Mouse (Mus musculus): ENCODE results near the gene Bmi1.

Bmi1 gene

DNA sequence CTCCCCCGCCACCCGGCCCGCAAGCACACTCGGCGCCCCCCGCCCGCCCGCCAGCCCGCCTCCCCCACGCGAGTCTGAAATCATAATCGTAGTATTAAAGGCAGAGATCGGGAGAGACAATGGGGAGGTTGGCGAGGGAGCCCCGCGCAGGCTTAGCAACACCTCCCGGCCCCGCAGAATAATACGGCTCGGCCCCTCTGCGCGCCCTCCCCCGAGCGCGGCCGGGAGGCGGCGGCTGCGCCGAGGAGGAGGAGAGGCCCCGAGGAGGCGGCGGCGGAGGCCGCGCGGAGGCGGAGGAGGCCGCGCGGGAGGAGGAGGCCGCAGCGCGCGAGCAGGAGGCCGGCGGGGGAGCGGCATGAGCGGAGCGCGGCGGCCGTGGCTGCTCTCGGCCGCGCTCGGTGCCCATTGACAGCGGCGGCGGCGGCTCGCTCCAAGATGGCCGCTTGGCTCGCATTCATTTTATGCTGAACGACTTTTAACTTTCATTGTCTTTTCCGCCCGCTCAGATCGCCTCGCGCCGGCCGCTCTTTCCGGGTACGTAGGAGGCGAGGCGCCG is at the start of gene Bmi1:
Gene Bmi1 (plus strand): TSS at position 83 of the 556 bp plus-strand sequence.
- peak; percentile 49 for ATAC-seq (ENCODE audit: insufficient number of reproducible peaks, low FRiP score, low TSS enrichment)

DNA sequence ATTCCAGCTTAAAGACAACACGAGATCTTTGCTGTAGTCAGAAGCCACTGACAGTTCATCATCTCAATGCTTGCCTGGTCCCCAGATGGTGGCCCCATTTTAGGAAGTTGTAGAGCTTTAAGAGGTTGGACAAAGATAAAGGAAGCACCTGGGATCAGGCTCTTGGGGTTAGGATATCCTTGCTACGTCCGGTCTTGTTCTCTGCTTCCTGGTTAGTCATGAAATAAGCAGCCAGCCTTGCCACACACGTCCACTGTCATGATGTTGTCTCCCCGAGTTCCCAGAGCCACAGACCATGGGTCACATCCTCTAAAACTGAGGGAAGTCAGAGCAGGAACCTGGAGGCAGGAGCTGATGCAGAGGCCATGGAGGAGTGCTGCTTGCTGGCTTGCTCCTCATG is 46.3 kb upstream of the Bmi1 start:
- no peak for ATAC-seq (ENCODE audit: insufficient number of reproducible peaks, low FRiP score, low TSS enrichment)

DNA sequence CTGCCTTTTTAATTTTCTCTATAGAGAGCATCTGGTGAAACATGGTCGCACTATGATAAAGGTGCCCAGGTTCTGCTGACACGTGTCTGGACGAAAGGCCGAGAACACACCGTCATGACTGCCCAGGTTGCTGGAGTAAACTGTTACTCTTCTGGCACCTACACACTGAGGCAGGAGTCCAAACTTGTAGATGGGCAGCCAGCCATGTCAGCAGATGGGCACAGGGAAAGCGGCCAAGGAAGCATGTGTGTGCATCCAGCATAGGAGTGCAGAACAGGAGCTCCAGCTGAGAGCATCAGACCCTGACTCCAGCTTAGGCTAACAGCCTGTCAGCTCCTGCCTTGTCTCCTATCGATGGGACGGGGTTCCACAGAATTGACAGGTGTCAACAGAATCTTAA is 41.8 kb upstream of the Bmi1 start:
- ATAC-seq (ENCODE audit: insufficient number of reproducible peaks, low FRiP score, low TSS enrichment) = peak; percentile 93

GRCm38 (mm10) chr2:18648563-18648962 is 28.3 kb upstream of the Bmi1 start:
- ATAC-seq (ENCODE audit: insufficient number of reproducible peaks, low FRiP score, low TSS enrichment) = no peak

DNA sequence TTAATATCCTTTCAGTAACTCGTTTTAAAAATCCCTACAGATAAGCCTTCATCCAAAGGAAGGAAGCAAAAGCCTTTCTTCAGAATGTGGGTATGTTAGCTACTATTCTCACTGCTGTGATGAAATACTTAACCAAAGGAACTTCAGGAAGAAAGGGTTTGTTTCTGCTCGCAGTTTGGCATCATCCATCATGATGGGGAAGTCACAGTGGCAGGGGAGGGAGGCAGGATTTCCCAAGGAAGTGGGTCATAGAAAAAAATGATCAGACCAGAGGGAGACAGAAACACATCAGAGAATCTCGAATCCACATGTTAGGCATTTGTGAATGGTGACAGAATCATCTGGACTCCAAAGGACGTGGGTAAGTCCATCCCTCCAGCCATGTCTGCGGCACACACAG is 22.0 kb upstream of the Bmi1 start:
- ATAC-seq (ENCODE audit: insufficient number of reproducible peaks, low FRiP score, low TSS enrichment) = no peak

DNA sequence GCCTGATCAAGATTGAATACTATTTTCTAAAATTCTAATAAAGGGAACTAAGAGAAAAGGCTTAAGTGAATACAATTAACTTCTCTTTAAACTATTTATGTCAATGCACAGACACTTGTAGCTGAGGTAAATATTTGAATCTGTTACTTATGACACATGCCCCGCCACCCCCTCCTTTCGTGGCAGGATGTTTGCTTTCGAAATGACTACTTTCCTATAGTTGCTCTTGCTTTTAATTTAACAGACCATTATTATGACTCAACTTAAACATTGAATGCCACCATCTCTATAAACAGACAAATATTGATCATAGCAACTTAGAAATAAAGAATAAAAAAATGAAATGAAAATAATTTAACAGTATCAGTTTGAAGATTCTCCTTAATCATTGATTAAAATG is 12.8 kb upstream of the Bmi1 start:
- no peak for ATAC-seq (ENCODE audit: insufficient number of reproducible peaks, low FRiP score, low TSS enrichment)

DNA sequence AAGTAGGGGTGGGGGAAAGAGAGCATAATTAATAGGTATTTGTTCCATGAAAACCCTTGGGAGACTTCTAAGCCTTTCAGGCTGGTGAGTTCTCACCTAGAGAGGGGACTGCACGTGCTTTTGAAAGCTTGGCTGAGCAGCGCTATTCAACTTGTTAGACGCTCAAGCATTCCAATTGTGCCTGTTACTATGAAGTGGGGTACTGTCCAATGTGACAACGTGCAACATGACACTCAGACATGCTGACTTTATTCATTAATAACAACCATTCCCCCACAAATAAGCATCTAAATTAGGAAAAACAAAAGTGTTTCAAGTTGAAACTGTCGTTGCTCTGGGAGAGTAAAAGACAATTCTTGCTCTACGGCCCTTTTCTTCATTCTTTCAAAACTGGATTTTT is 5.8 kb upstream of the Bmi1 start:
- no peak for ATAC-seq (ENCODE audit: insufficient number of reproducible peaks, low FRiP score, low TSS enrichment)

DNA sequence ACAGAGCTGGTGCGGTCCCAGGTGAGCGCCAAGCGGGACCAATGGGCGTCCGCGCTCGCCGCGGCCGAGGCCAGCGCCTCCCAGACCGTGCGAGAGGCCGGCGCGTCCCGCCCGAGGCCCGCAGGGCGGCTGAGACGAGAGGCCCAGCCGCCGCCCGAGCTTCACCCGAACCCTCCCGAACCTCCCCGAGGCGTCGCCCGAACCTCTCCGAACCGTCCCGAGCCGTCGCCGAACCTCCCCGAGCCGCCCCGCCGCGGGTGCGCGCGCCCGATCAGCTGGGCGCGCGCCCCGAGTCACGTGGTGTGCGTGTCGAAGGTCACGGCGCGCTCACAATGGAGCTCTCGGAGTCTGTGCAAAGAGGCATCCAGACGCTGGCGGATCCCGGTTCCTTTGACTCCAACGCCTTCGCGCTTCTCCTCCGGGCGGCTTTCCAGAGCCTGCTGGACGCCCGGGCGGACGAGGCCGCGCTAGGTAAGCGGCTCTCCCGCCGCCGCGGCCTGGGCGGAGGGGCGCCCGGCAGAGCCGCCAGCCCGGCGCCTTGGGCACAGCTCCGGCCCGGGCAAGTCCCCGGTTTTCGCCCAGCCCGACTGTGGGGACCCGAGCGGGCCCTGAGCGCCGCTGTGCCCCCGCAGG is 4.6 kb upstream of the Bmi1 start, which contains the start of gene Commd3:
Gene Commd3 (plus strand): TSS at position 252 of the 633 bp plus-strand sequence.
- peak; percentile 94 for ATAC-seq (ENCODE audit: insufficient number of reproducible peaks, low FRiP score, low TSS enrichment)

DNA sequence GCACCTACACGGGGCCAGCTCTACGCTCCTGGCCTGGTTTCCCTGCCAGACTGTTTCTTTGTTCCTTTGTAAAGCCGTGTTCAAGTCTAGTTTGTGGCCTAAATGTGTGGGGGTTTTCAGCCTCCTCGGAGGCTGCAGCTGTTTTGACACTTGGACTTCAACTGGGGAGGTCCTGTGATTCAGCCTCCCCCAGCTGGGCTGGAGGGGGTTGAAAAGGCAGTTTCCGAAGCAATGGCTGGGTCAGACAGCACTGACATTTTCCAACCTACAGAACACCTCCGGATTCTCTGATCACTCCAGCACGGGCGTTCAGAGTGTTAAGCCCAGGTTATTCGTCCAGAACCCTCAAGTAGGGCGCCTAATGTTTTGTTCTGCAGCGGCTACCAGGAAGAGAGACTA is 4.1 kb upstream of the Bmi1 start:
- no peak for ATAC-seq (ENCODE audit: insufficient number of reproducible peaks, low FRiP score, low TSS enrichment)

DNA sequence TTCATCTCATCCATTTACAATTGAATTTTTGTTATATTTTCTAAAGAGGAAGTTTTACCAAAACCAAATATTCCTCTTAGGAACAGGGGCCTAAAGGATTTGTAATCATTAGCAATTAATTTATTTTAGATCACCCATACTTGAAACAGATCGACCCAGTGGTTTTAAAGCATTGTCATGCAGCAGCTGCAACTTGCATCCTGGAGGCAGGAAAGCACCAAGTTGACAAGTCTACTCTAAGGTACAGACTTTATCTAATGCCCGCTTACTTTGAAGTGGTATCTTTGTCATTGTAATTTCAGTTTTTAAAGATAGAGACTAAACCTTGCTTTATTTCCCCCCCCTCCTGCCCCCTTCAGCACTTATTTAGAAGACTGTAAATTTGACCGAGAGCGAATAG is 3.1 kb upstream of the Bmi1 start:
- ATAC-seq (ENCODE audit: insufficient number of reproducible peaks, low FRiP score, low TSS enrichment) = no peak

- no peak for ATAC-seq (ENCODE audit: insufficient number of reproducible peaks, low FRiP score, low TSS enrichment)
Measured at GRCm38 (mm10) chr2:18674193-18674902, 2.5 kb upstream of the Bmi1 start.

DNA sequence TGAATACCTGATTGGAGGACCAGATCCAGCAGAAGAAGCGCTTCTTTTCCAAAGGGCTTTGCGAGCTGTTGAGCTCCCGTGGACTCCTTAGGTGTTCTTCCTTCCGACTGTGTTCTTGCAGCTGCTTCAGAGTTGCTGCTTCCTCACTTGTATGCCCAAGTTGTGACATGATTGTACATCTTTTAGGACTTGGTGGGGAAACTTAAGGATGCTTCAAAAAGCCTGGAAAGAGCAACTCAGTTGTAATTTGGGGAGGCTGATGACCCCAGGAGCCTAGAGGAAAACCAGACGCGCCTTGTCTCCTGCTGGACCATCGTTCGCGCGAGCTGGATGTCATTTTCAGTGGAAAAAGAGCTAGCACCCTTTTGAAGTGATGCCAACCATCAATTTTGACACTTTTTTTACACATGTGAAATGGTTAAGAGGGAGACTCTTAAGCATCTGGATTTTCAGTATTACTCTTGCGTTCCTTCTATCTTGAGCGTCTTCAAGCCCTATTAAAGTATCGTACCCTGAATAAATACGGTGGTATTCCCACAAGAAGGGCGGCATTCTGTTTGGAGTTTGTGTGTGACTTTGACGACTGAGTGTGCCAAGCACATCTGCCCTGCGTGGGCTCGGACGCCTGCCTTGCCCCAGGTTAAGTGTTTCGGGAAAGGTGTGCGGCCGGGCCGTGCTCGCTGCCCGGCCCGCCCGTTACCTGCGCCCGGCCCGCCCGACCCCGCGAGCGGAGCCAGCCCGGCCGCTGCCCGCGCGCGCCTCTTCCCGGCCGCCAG is 949 bp upstream of the Bmi1 start:
- no peak for ATAC-seq (ENCODE audit: insufficient number of reproducible peaks, low FRiP score, low TSS enrichment)

- ATAC-seq (ENCODE audit: insufficient number of reproducible peaks, low FRiP score, low TSS enrichment) = peak; percentile 52
Measured at GRCm38 (mm10) chr2:18676457-18676935, 322 bp upstream of the Bmi1 start.

DNA sequence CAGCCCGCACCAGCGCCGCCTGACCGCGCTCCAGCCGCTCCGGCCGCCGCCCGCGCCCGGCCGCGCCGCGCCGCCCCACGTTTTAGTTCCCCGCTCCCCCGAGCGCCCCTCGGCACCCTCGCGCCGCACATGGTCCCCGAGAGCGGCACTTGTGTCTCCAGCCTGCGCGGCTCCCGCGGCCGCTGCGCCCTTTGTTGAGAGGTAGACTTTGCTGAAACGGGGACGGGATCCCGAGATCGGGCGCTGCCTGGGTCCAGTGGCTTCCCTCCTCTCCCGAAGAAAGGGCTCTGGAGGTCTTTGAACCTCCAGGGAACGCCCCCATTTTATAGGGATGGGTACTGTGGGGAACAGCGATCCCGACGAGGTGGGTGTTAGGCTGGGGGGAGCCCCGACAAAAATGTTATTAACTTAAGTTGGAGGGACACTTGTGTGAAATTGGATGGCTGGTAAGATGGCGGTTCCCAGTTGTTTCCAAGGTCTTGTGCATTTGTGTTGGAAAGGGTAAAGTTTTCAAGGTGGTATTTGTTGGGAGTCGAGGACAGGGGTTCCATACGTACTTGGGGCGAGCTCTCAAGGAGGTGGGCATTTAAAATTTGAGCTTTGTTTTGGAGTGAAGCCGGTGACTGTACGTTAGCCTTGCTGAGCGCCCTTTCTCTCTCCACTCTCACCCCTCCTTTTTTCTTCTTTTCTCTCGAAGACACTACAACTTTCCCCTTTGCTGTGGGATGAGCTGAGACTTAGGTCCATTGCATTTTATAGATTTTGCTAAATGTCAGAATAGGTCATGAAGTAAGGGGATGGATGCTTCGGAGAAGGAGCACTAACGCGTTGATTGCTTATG is 1.0 kb downstream of the Bmi1 start:
- peak; percentile 12; the same call in 1 of the 2 replicates for ATAC-seq (ENCODE audit: insufficient number of reproducible peaks, low FRiP score, low TSS enrichment)

- no peak for ATAC-seq (ENCODE audit: insufficient number of reproducible peaks, low FRiP score, low TSS enrichment)
Measured at GRCm38 (mm10) chr2:18679701-18680100, 2.9 kb downstream of the Bmi1 start.

DNA sequence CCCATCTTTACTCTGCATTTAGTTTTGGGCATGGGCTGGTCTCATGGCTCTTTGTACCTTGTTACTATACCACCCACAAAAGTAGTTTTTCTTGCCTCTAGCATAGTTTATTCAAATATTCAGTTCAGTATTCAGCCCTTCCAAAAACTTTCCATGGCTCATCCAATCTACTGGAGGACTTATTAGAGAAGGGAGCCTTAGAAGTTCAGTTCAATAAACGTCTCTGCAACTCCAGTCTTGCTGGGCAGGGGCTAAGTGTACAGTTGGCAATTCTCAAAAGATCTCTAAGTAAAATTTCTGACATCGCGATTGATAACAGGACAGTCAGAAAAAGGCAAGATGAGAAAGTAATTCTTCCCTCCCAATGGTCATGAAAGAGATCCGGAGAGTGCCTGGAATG is 3.7 kb downstream of the Bmi1 start:
- no peak for ATAC-seq (ENCODE audit: insufficient number of reproducible peaks, low FRiP score, low TSS enrichment)

GRCm38 (mm10) chr2:18680961-18681360 is 4.1 kb downstream of the Bmi1 start:
- ATAC-seq (ENCODE audit: insufficient number of reproducible peaks, low FRiP score, low TSS enrichment) = no peak

GRCm38 (mm10) chr2:18684062-18684461 is 7.2 kb downstream of the Bmi1 start:
- ATAC-seq (ENCODE audit: insufficient number of reproducible peaks, low FRiP score, low TSS enrichment) = no peak

DNA sequence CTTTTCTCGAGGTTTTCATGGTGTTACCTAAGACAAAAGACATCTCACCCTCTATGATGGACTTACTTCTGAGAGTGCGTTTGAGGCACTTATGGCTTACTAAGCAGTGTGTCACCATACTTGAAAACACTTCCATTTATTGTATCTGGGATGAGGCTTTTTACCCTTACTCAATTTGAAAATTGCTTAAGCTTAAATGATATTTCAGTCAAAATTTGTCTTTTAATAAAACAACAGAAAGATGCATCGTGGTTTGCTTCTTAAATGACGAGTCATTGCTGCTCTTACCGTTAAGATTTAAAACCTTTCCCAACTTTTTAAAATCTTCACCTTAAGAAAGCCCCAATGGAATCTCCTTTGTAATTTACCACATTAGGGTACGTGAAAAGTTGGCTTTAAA is 9.6 kb downstream of the Bmi1 start:
- no peak for ATAC-seq (ENCODE audit: insufficient number of reproducible peaks, low FRiP score, low TSS enrichment)
